Mouse (Mus musculus): ENCODE results near the gene Rasgrp4. TPM values are rescaled to one million over a fixed set of nuclear protein-coding genes. Genes with fewer than 3 reads are reported as not detected.

Rasgrp4 gene
- 4.9 and 7.7 TPM in 2 replicates for polyA plus RNA-seq (2012; rRNA removed)

GRCm38 (mm10) chr7:29134693-29135386 is at the start of gene Rasgrp4:
Rasgrp4 (plus strand) TSS chr7:29134851.

GRCm38 (mm10) chr7:29124970-29125369 is 9.7 kb upstream of the Rasgrp4 start, which contains the start of gene Ryr1:
Ryr1 (minus strand) TSS chr7:29125179.

GRCm38 (mm10) chr7:29155838-29156782 is 21.5 kb downstream of the Rasgrp4 start, which contains the start of gene Fam98c:
Fam98c (minus strand) TSS chr7:29156234.

GRCm38 (mm10) chr7:29170066-29170754 is 35.6 kb downstream of the Rasgrp4 start, which contains the start of the genes Ggn and Spred3:
Ggn (plus strand) TSS chr7:29170210.
Spred3 (minus strand) TSS chr7:29170411.

GRCm38 (mm10) chr7:29180077-29180853 is 45.6 kb downstream of the Rasgrp4 start, which contains the start of gene Psmd8:
Psmd8 (minus strand) TSS chr7:29180701.

Other genes with a start within 250 kb of the Rasgrp4 start
- gene Actn4, start 172.5 kb upstream of the Rasgrp4 start, polyA plus RNA-seq (2012; rRNA removed): 81.9 and 90.7 TPM in 2 replicates
- gene Eif3k, start 153.0 kb upstream of the Rasgrp4 start, polyA plus RNA-seq (2012; rRNA removed): 189 and 226 TPM in 2 replicates
- 17.3 and 19.2 TPM in 2 replicates for gene Map4k1, start 152.8 kb upstream of the Rasgrp4 start, polyA plus RNA-seq (2012; rRNA removed)
- 0.05 TPM in 2 replicates for gene Ryr1, start 9.7 kb upstream of the Rasgrp4 start, polyA plus RNA-seq (2012; rRNA removed)
- gene Fam98c, start 21.4 kb downstream of the Rasgrp4 start, polyA plus RNA-seq (2012; rRNA removed): 7.4 and 7.7 TPM in 2 replicates
- gene Ggn, start 35.4 kb downstream of the Rasgrp4 start, polyA plus RNA-seq (2012; rRNA removed): 0.04 and 0.05 TPM in 2 replicates
- 0.40 and 0.65 TPM in 2 replicates for gene Spred3, start 35.6 kb downstream of the Rasgrp4 start, polyA plus RNA-seq (2012; rRNA removed)
- gene Psmd8, start 45.9 kb downstream of the Rasgrp4 start, polyA plus RNA-seq (2012; rRNA removed): 104 and 110 TPM in 2 replicates
- 0.68 and 1.1 TPM in 2 replicates for gene Catsperg1, start 79.2 kb downstream of the Rasgrp4 start, polyA plus RNA-seq (2012; rRNA removed)
- gene Kcnk6, start 97.7 kb downstream of the Rasgrp4 start, polyA plus RNA-seq (2012; rRNA removed): 2.9 and 3.0 TPM in 2 replicates
- gene Yif1b, start 103.5 kb downstream of the Rasgrp4 start, polyA plus RNA-seq (2012; rRNA removed): 33.9 and 34.6 TPM in 2 replicates
- gene 2200002D01Rik, start 113.6 kb downstream of the Rasgrp4 start, polyA plus RNA-seq (2012; rRNA removed): 2.5 and 3.6 TPM in 2 replicates
- 51.2 TPM in 2 replicates for gene Spint2, start 147.1 kb downstream of the Rasgrp4 start, polyA plus RNA-seq (2012; rRNA removed)
- gene Ppp1r14a, start 154.5 kb downstream of the Rasgrp4 start, polyA plus RNA-seq (2012; rRNA removed): 3.3 TPM in 2 replicates
- gene Dpf1, start 169.1 kb downstream of the Rasgrp4 start, polyA plus RNA-seq (2012; rRNA removed): 0.31 and 0.59 TPM in 2 replicates

All from liver, embryonic 18 days (tissue).